Mouse (Mus musculus) hindbrain, embryonic 16.5 days (tissue): ENCODE measurements around the gene Nek1. TPM values are rescaled to one million over a fixed set of nuclear protein-coding genes. Genes with fewer than 3 reads are reported as not detected.
"Not testable (repeated sequence)": the region's sequence is repeated elsewhere in the genome, so short reads cannot be mapped to it uniquely, and the experiment has no call there.

Experiments used
- ATAC-seq: fragments of 200-750 bp; cut with Nextera tagmentation; 2 replicates; pipeline ENCODE4 v1.8.0; 2017; ENCODE audit warnings: moderate TSS enrichment, moderate library complexity
- H3K27ac ChIP-seq: fragments of 300-500 bp; sonication (generic); 2 replicates; pipeline ENCODE4 v1.5.1; 2014; ENCODE audit warnings: low read depth, mild to moderate bottlenecking, control low read depth, low read length, moderate library complexity
- H3K27me3 ChIP-seq: fragments of 300-500 bp; sonication (generic); replicated peaks from 2 replicates; pipeline ENCODE4 v1.6.1; 2014; ENCODE audit warnings: low read length; ENCODE audit not compliant: control insufficient read depth, insufficient read depth
- H3K36me3 ChIP-seq: fragments of 300-500 bp; sonication (generic); 2 replicates; pipeline ENCODE4 v1.6.1; 2014; ENCODE audit warnings: mild to moderate bottlenecking, low read length, moderate library complexity, mixed read lengths; ENCODE audit not compliant: control insufficient read depth, insufficient read depth
- H3K4me1 ChIP-seq: fragments of 300-500 bp; sonication (generic); 2 replicates; pipeline ENCODE4 v1.6.1; 2014; ENCODE audit warnings: low read depth, low read length; ENCODE audit not compliant: control insufficient read depth, insufficient read depth
- H3K4me2 ChIP-seq: fragments of 300-500 bp; sonication (generic); 2 replicates; pipeline ENCODE4 v1.6.1; 2014; ENCODE audit warnings: mild to moderate bottlenecking, low read length, control low read depth, moderate library complexity
- H3K4me3 ChIP-seq: fragments of 300-500 bp; sonication (generic); 2 replicates; pipeline ENCODE4 v1.5.1; 2014; ENCODE audit warnings: mild to moderate bottlenecking, low read length, control low read depth, moderate library complexity
- H3K9ac ChIP-seq: fragments of 300-500 bp; sonication (generic); 2 replicates; pipeline ENCODE4 v1.6.1; 2014; ENCODE audit warnings: low read depth, mild to moderate bottlenecking, control low read depth, low read length, moderate library complexity
- H3K9me3 ChIP-seq: fragments of 300-500 bp; sonication (generic); 2 replicates; pipeline ENCODE4 v1.6.1; 2014; ENCODE audit warnings: mild to moderate bottlenecking, low read length, moderate library complexity; ENCODE audit not compliant: control insufficient read depth
- WGBS: fragments of 180-500 bp; shearing (Covaris S2); extraction: QIAGEN DNeasy Blood & Tissue Kit; methylation state at CpG from one replicate; pipeline ENCODE4 v1.1.7; 2014; 5-methylcytosine and 5-hydroxymethylcytosine counted together
- polyA plus RNA-seq: library from polyadenylated mRNA; unstranded; fragments of >200 nt; fragmentation: Nextera tagmentation; extraction: Ambion mirVana; gene quantifications from 2 replicates; pipeline ENCODE4 v1.2.1, GENCODE M21; 2015

The Nek1 gene
- polyA plus RNA-seq, 1 experiment from 2014 or later: 26.4 TPM

DNA sequence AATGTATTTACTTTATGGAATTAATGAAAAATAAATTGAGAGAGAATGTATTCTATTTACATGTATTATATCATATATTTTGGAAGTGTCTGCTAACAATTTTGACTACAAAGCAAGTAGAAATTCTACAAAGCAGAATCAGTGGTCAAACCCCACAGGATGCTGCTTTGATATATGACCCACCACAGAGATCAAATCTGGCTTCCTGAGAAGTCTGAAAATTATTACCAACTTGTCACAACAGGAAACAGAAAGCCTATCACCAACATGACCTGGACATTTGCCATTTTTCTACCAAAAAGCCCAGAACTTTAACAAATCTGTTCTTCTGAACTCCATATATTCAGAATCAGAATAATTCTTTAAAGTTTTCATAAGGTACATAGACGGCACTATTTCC is 11.6 kb upstream of the Nek1 start:
- H3K9me3 ChIP-seq: no peaks in the 10 kb centered on the region
- H3K4me1 ChIP-seq: peaks cover 14% of the 10 kb centered on the region
- no peak overlapping the region for H3K4me3 ChIP-seq
- ATAC-seq: no peak
- no peaks in the 10 kb centered on the region for H3K36me3 ChIP-seq
- WGBS: 59% methylated on average over 1 of the region's 1 CpGs
- no peaks in the 10 kb centered on the region for H3K27me3 ChIP-seq
- H3K4me2 ChIP-seq: peak overlapping the region; percentile 95
- no peak overlapping the region for H3K9ac ChIP-seq
- H3K27ac ChIP-seq: no peak overlapping the region

GRCm38 (mm10) chr8:60982701-60983687 is 10.0 kb upstream of the Nek1 start, which contains the start of gene Clcn3:
Gene Clcn3 (minus strand): TSS chr8:60983300.
- Histone ChIP-seq H3K36me3 (no peaks in the 10 kb centered on the region), H3K4me3 (peak within 1 kb of the TSS; percentile 62), H3K4me2 (peak within 1 kb of the TSS; percentile 95), H3K4me1 (peaks cover 14% of the 10 kb centered on the region), H3K9ac (peak within 1 kb of the TSS; percentile 78), H3K27me3 (no peaks in the 10 kb centered on the region), H3K9me3 (no peaks in the 10 kb centered on the region), H3K27ac (peak within 1 kb of the TSS; percentile 85)
- ATAC-seq: peak; percentile 100
- under 1% methylated on average over 96 of the region's 101 CpGs for WGBS

DNA sequence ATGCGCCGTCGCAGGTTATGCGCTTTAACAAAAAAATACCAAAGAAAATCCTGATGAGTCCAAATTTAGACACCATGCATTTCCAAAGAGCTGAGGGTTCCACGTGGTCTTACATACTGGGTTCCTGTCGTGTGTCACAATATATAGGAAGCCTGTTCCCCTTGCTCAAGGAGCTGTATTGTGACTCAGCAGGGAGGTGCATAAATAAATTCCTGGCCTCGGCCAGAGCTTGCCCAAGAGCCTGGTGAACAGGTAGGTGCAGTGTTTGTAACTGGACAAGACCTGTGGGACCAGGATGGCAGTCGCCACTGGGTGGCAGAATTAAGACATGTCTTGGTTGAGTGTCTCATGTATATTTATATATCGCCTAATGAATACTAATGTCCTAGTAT is 9.3 kb upstream of the Nek1 start:
- Histone ChIP-seq H3K9ac (peak overlapping the region; percentile 77), H3K9me3 (no peaks in the 10 kb centered on the region), H3K27ac (peak overlapping the region; percentile 85), H3K4me1 (peaks cover 14% of the 10 kb centered on the region), H3K27me3 (no peaks in the 10 kb centered on the region), H3K4me2 (peak overlapping the region; percentile 95), H3K36me3 (no peaks in the 10 kb centered on the region), H3K4me3 (peak overlapping the region; percentile 62)
- ATAC-seq: peak; percentile 68
- 5% methylated on average over 9 of the region's 9 CpGs for WGBS

DNA sequence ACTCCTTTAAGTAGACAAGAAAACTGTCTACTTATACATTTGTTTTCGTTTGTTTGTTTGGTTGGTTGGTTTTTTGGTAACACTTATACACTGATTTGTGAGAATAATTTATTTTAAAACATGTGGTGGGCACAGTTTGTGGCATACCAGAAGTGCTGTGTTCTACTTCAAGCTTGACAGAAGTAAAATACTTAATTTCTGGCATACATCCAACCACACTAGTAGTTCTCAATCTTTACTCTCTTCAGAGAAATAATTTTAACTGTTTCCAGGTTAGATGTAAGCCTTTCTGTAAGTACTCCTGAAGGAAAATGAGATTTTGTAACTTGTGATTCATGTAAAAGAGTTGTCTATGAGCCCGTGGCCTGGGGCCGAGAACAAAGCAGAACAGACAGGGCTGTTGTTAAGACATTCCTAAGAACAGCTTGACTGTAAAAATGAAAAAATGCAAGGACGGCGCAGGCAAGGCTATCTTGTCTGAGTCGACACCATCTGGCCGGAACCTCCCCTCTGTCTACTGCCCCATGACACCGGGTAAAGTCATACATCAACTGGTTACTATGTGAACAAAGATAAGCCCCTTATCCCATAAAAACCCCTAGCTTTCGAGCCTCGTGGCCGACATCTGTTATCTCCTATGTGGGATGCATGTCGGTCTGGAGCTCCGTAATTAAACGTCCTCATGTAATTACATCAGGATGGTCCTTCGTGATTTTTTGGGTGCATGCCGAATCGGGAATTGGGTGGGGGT is 8.6 kb upstream of the Nek1 start:
- H3K9me3 ChIP-seq, H3K36me3 ChIP-seq, H3K9ac ChIP-seq, ATAC-seq, H3K4me3 ChIP-seq, H3K27me3 ChIP-seq, H3K27ac ChIP-seq: not testable (repeated sequence)
- Histone ChIP-seq H3K4me1 (peaks cover 14% of the 10 kb centered on the region), H3K4me2 (peak overlapping the region; percentile 95)
- WGBS: 93% methylated on average over 17 of the region's 17 CpGs

GRCm38 (mm10) chr8:60992561-60992909 is 460 bp upstream of the Nek1 start:
- Histone ChIP-seq H3K27ac (peak overlapping the region; percentile 91), H3K9ac (peak overlapping the region; percentile 85), H3K27me3 (no peaks in the 10 kb centered on the region), H3K4me1 (peaks cover 10% of the 10 kb centered on the region), H3K4me3 (peak overlapping the region; percentile 92), H3K9me3 (no peaks in the 10 kb centered on the region), H3K4me2 (peak overlapping the region; percentile 80), H3K36me3 (no peaks in the 10 kb centered on the region)
- under 1% methylated on average over 16 of the region's 16 CpGs for WGBS
- ATAC-seq: no peak; the same call in 1 of the 2 replicates

DNA sequence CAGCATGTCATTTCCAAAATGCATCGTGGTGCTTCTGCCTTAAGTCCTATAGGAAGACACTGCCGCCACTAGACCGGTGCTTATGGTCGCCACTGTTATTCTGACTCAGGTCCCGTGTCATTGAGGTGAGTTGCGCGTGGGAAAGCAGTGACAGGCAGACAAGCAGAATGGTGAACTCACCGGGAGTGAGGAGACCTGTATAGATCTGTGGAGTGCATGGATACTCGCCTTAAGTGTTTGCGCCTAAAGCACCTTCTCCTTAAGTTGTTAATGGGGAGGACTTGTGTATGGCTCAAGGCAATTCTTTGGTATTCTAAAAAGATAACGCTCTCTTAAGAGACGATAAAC is 618 bp downstream of the Nek1 start:
- WGBS: 7% methylated on average over 12 of the region's 12 CpGs
- Histone ChIP-seq H3K4me2 (peak overlapping the region; percentile 88), H3K9me3 (no peaks in the 10 kb centered on the region), H3K36me3 (no peaks in the 10 kb centered on the region), H3K9ac (peak overlapping the region; percentile 87), H3K4me1 (peaks cover 10% of the 10 kb centered on the region), H3K27ac (peak overlapping the region; percentile 91), H3K27me3 (no peaks in the 10 kb centered on the region), H3K4me3 (peak overlapping the region; percentile 92)
- ATAC-seq: no peak

- no peaks in the 10 kb centered on the region for H3K36me3 ChIP-seq
- H3K9me3 ChIP-seq: no peaks in the 10 kb centered on the region
- H3K4me2 ChIP-seq: no peak overlapping the region
- no peaks in the 10 kb centered on the region for H3K27me3 ChIP-seq
- no peak overlapping the region for H3K27ac ChIP-seq
- ATAC-seq: no peak
- H3K4me3 ChIP-seq: no peak overlapping the region
- WGBS: 87% methylated on average over 3 of the region's 3 CpGs
- peaks cover 10% of the 10 kb centered on the region for H3K4me1 ChIP-seq
- no peak overlapping the region for H3K9ac ChIP-seq
Measured at GRCm38 (mm10) chr8:60996468-60996867, 3.5 kb downstream of the Nek1 start.

DNA sequence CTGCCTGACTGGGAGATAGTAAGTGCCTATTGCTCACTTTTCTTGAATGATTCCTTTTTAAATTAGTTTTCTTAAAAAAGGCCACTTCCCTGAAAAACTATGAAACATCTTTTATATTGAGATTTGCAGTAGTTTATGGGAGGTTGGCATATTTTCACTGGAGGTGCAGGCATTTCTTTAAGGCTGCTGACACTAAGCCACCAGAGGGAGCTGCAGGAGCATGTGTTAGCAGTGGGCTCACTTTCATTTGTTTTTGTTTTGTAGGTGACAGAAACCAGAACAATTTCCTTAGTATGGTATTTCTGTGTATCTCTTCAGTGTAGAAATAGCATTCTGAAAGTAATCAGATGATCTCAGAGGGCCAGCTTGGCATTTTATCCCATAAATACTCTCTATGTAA is 49.0 kb downstream of the Nek1 start:
- Histone ChIP-seq H3K9me3 (no peaks in the 10 kb centered on the region), H3K4me2 (no peak overlapping the region), H3K36me3 (peaks cover 6% of the 10 kb centered on the region), H3K9ac (no peak overlapping the region), H3K4me3 (no peak overlapping the region), H3K27ac (no peak overlapping the region), H3K4me1 (no peaks in the 10 kb centered on the region), H3K27me3 (no peaks in the 10 kb centered on the region)
- 0 out of 2 replicates have a peak, but pooled peaks have one; percentile 61 for ATAC-seq

DNA sequence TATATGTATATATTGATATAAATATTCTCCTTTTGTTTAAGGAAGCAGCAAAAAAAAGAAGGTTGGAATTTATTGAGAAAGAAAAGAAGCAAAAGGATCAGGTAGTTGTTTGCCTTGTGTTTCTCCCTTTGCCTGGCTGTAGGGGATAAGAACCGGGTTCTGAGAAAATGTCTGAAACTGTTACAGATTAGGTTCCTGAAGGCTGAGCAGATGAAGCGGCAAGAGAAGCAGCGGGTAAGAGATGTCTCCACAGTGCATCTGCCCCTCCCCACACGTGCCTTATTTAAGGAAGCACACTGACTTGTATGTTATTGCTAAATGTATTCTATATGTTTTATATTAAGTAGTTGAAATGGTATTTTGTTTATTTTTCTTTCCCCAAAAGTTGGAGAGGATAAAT is 50.9 kb downstream of the Nek1 start:
- Histone ChIP-seq H3K4me3 (no peak overlapping the region), H3K27me3 (no peaks in the 10 kb centered on the region), H3K27ac (no peak overlapping the region), H3K9ac (no peak overlapping the region), H3K4me2 (no peak overlapping the region), H3K4me1 (no peaks in the 10 kb centered on the region), H3K9me3 (no peaks in the 10 kb centered on the region), H3K36me3 (no peaks in the 10 kb centered on the region)
- ATAC-seq: no peak
- 76% methylated on average over 4 of the region's 4 CpGs for WGBS
